In genomic region chr9:99243190-99243894, GRCm38 (mm10) we compare ENCODE assay signal across 7 mouse cellular contexts. TPM values are rescaled to one million over a fixed set of nuclear protein-coding genes. Genes with fewer than 3 reads are reported as not detected.
DNase-seq lines count a peak whose midpoint lies in the region; ATAC-seq lines count a peak whose summit lies in the region.

Gene Cep70, plus strand, starts transcription at chr9:99243367.

- no peaks in the 10 kb centered on the region for H3K9me3 ChIP-seq in embryonic facial prominence, embryonic 11.5 days (replicated peaks; ENCODE audit: control insufficient read depth, low read length)
- H3K9me3 ChIP-seq in limb, embryonic 11.5 days (ENCODE audit: control insufficient read depth, low read length) = no peaks in the 10 kb centered on the region
- H3K9me3 ChIP-seq in midbrain, embryonic 14.5 days (ENCODE audit: control insufficient read depth, low read length) = no peaks in the 10 kb centered on the region

- peak within 1 kb of the TSS; percentile 54 for H3K4me2 ChIP-seq in embryonic facial prominence, embryonic 11.5 days (ENCODE audit: low read depth, low read length)
- H3K4me2 ChIP-seq in limb, embryonic 11.5 days (ENCODE audit: low read depth, severe bottlenecking) = peak within 1 kb of the TSS; percentile 56
- H3K4me2 ChIP-seq in midbrain, embryonic 14.5 days (ENCODE audit: low read length) = peak within 1 kb of the TSS; percentile 57

- DNase-seq in adrenal gland, postnatal 14 days = peak; percentile 98
- DNase-seq in embryonic facial prominence, embryonic 11.5 days (ENCODE audit: low spot score) = peak; percentile 98
- DNase-seq in heart, adult 11 months = peak; percentile 99
- DNase-seq in kidney, adult 18-20 months = peak; percentile 97
- peak; percentile 97 for DNase-seq in limb, embryonic 11.5 days (ENCODE audit: low spot score)
- DNase-seq in midbrain, embryonic 14.5 days = peak; percentile 99
- DNase-seq in spleen, adult 18-20 months = peak; percentile 96 to 98

- no peaks in the 10 kb centered on the region for H3K4me1 ChIP-seq in embryonic facial prominence, embryonic 11.5 days (ENCODE audit: control insufficient read depth, insufficient read depth, low read length)
- H3K4me1 ChIP-seq in limb, embryonic 11.5 days (ENCODE audit: control insufficient read depth, insufficient read depth, low read length) = no peaks in the 10 kb centered on the region
- peaks cover 15% of the 10 kb centered on the region; the same call in 1 of the 2 replicates for H3K4me1 ChIP-seq in midbrain, embryonic 14.5 days (ENCODE audit: control insufficient read depth, insufficient read depth, low read length)

- no peaks in the 10 kb centered on the region for H3K27me3 ChIP-seq in embryonic facial prominence, embryonic 11.5 days (ENCODE audit: control insufficient read depth, insufficient read depth, low read length)
- H3K27me3 ChIP-seq in limb, embryonic 11.5 days (ENCODE audit: control insufficient read depth, insufficient read depth, low read length) = no peaks in the 10 kb centered on the region
- no peaks in the 10 kb centered on the region for H3K27me3 ChIP-seq in midbrain, embryonic 14.5 days (ENCODE audit: control insufficient read depth, insufficient read depth, low read length)

- H3K27ac ChIP-seq in embryonic facial prominence, embryonic 11.5 days (replicated peaks; ENCODE audit: low read depth, low read length) = no peak within 1 kb of the TSS
- H3K27ac ChIP-seq in limb, embryonic 11.5 days (replicated peaks; ENCODE audit: low read depth, low read length) = no peak within 1 kb of the TSS
- peak within 1 kb of the TSS; percentile 91 for H3K27ac ChIP-seq in midbrain, embryonic 14.5 days (replicated peaks; ENCODE audit: low read depth, low read length)

- peak within 1 kb of the TSS; percentile 57 for H3K4me3 ChIP-seq in embryonic facial prominence, embryonic 11.5 days (ENCODE audit: low read depth, low read length)
- peak within 1 kb of the TSS; percentile 85 for H3K4me3 ChIP-seq in limb, embryonic 11.5 days (ENCODE audit: low read depth, low read length)
- peak within 1 kb of the TSS; percentile 77 for H3K4me3 ChIP-seq in midbrain, embryonic 14.5 days (replicated peaks; ENCODE audit: low read depth, low read length)

- H3K36me3 ChIP-seq in embryonic facial prominence, embryonic 11.5 days (replicated peaks; ENCODE audit: control insufficient read depth, insufficient read depth, low read depth, low read length) = no peaks in the 10 kb centered on the region
- no peaks in the 10 kb centered on the region for H3K36me3 ChIP-seq in limb, embryonic 11.5 days (ENCODE audit: control insufficient read depth, insufficient read depth, low read length)
- peaks cover 16% of the 10 kb centered on the region for H3K36me3 ChIP-seq in midbrain, embryonic 14.5 days (ENCODE audit: control insufficient read depth, insufficient read depth, low read length)

- H3K9ac ChIP-seq in embryonic facial prominence, embryonic 11.5 days (replicated peaks; ENCODE audit: low read length) = peak within 1 kb of the TSS; percentile 60
- H3K9ac ChIP-seq in limb, embryonic 11.5 days (ENCODE audit: low read length) = peak within 1 kb of the TSS; percentile 79
- H3K9ac ChIP-seq in midbrain, embryonic 14.5 days (replicated peaks; ENCODE audit: low read length) = peak within 1 kb of the TSS; percentile 82

- peak; percentile 93 for ATAC-seq in embryonic facial prominence, embryonic 11.5 days (replicated peaks; ENCODE audit: insufficient number of reproducible peaks, low FRiP score, low TSS enrichment, low read depth)
- ATAC-seq in limb, embryonic 11.5 days (ENCODE audit: insufficient number of reproducible peaks, low FRiP score, low TSS enrichment, low read depth) = peak; percentile 97
- peak; percentile 97 for ATAC-seq in midbrain, embryonic 14.5 days (ENCODE audit: low FRiP score, low TSS enrichment)

- WGBS in embryonic facial prominence, embryonic 11.5 days = under 1% methylated on average over 64 of the region's 66 CpGs
- under 1% methylated on average over 65 of the region's 66 CpGs for WGBS in limb, embryonic 11.5 days
- under 1% methylated on average over 66 of the region's 66 CpGs for WGBS in midbrain, embryonic 14.5 days

RNA-seq across cellular contexts. Expression of gene Cep70, which starts in this region (rescaled TPM):
- 8.4 and 9.9 TPM in 2 replicates for total RNA-seq in adrenal gland, postnatal 14 days (2021)
- polyA plus RNA-seq in embryonic facial prominence, embryonic 11.5 days (2014; fragmentation: Nextera tagmentation; extraction: Ambion mirVana) = 52.6 and 53.2 TPM in 2 replicates
- 46.5 and 47.0 TPM in 2 replicates for polyA plus RNA-seq in limb, embryonic 11.5 days (2014; fragmentation: Nextera tagmentation; extraction: Ambion mirVana)
- 65.4 and 72.1 TPM in 2 replicates for polyA plus RNA-seq in midbrain, embryonic 14.5 days (2014; fragmentation: Nextera tagmentation; extraction: Ambion mirVana)
